Mouse (Mus musculus) hindbrain, postnatal 0 days (tissue): Measurements from ENCODE around the gene Gm20489. TPM values are rescaled to one million over a fixed set of nuclear protein-coding genes. Genes with fewer than 3 reads are reported as not detected.

Experiments used
- ATAC-seq: fragments of 200-750 bp; cut with Nextera tagmentation; 2 replicates; pipeline ENCODE4 v1.8.0; 2017; ENCODE audit warnings: mild to moderate bottlenecking, moderate TSS enrichment, moderate library complexity
- DNase-seq: peaks from one replicate; pipeline ENCODE4 v3.0.0-alpha.2; 2015; ENCODE audit warnings: low spot score
- H3K27ac ChIP-seq: fragments of 300-500 bp; sonication (generic); 2 replicates; pipeline ENCODE4 v1.5.1; 2014; ENCODE audit warnings: mild to moderate bottlenecking
- H3K27me3 ChIP-seq: fragments of 300-500 bp; sonication (generic); 2 replicates; pipeline ENCODE4 v1.6.1; 2014; ENCODE audit warnings: low read length, mixed read lengths; ENCODE audit not compliant: insufficient read depth
- H3K36me3 ChIP-seq: fragments of 300-500 bp; sonication (generic); 2 replicates; pipeline ENCODE4 v1.6.1; 2014; ENCODE audit warnings: low read length, mixed read lengths; ENCODE audit not compliant: insufficient read depth
- H3K4me1 ChIP-seq: fragments of 300-500 bp; sonication (generic); 2 replicates; pipeline ENCODE4 v1.6.1; 2014; ENCODE audit warnings: antibody characterized with exemption, low read length, mixed read lengths; ENCODE audit not compliant: insufficient read depth
- H3K4me2 ChIP-seq: fragments of 300-500 bp; sonication (generic); 2 replicates; pipeline ENCODE4 v1.6.1; 2014; ENCODE audit warnings: low read depth, mild to moderate bottlenecking, low read length, moderate library complexity, mixed read lengths
- H3K4me3 ChIP-seq: fragments of 300-500 bp; sonication (generic); 2 replicates; pipeline ENCODE4 v1.5.1; 2014; ENCODE audit warnings: low read length
- H3K9ac ChIP-seq: fragments of 300-500 bp; sonication (generic); replicated peaks from 2 replicates; pipeline ENCODE4 v1.6.1; 2014; ENCODE audit warnings: mild to moderate bottlenecking, low read length, moderate library complexity, mixed read lengths
- H3K9me3 ChIP-seq: fragments of 300-500 bp; sonication (generic); 2 replicates; pipeline ENCODE4 v1.6.1; 2016; ENCODE audit warnings: low read length, mixed read lengths
- CTCF ChIP-seq: IDR thresholded peaks from 2 replicates; pipeline ENCODE4 v1.5.1; 2016; ENCODE audit warnings: antibody characterized with exemption, control low read depth, low read depth
- WGBS: fragments of 180-500 bp; shearing (Covaris S2); extraction: QIAGEN DNeasy Blood & Tissue Kit; methylation state at CpG from one replicate; pipeline ENCODE4 v1.1.7; 2014; 5-methylcytosine and 5-hydroxymethylcytosine counted together
- polyA plus RNA-seq: library from polyadenylated mRNA; unstranded; fragments of >200 nt; fragmentation: Nextera tagmentation; extraction: Ambion mirVana; gene quantifications from 2 replicates; pipeline ENCODE4 v1.2.1, GENCODE M21; 2015
- total RNA-seq: library from RNA; depleted of rRNA; stranded (reverse); fragments of >200 nt; gene quantifications from 2 replicates; pipeline ENCODE4 v1.2.3, GENCODE M21; 2014

The Gm20489 gene
- total and polyA plus RNA-seq, 2 experiments from 2014 or later: not detected

DNA sequence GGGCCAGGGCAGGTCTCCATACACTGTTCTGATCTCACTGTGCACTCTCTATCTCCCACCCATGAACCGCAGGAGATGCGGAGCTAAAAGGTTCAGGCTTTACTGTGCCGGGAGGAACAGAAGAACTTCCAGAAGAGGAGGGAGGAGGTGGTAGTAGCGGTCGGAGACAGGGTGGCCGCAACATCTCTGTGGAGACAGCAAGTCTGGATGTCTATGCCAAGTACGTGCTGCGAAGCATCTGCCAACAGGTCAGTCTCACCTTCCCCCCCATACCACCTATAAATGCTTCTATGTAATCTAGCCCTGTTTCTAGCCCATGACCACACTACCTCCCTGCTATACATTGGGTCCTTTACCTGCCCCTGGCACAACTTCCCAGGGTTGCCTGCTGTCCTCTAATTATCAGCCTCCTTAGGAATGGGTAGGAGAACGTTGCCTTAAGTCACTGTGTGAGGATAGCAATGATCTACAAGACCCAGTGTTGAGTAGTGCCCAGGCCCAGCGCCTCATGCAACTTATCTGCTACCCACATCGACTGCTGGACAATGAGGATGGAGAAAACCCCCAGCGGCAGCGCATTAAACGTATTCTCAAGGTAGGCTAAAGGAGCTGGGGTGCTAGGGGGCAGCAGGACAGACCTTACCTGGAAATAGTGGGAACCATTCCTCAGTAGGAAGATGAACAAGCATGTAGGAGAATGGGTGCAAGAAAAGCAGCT, 17.3 kb upstream of the Gm20489 start:
- Histone ChIP-seq H3K9me3 (no peaks in the 10 kb centered on the region), H3K27me3 (no peaks in the 10 kb centered on the region), H3K36me3 (peaks cover 17% of the 10 kb centered on the region; the same call in 1 of the 2 replicates), H3K4me2 (no peak overlapping the region), H3K4me3 (no peak overlapping the region), H3K27ac (no peak overlapping the region), H3K9ac (no peak overlapping the region), H3K4me1 (no peaks in the 10 kb centered on the region)
- DNase-seq (no peak), ATAC-seq (no peak)
- 91% methylated on average over 14 of the region's 14 CpGs for WGBS
- no peak for TF ChIP-seq CTCF

DNA sequence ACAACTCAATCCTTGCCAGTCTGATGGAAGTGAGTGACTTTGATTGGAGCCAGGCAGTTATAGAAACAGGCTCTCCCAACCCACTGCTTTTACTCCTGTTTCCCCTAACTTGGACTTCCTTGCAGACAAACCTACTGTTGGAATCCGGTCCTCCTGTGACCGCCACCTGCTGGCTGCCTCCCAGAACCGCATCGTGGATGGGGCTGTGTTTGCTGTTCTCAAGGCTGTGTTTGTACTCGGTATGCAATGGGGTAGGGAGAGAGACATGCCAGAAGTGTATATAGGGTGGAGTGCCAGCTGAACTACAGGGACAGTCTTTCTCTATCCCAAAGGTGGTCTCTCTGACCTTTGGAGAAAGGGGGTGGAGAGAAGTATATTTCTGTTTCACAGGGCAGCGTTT, 16.7 kb upstream of the Gm20489 start:
- no peaks in the 10 kb centered on the region for H3K4me1 ChIP-seq
- DNase-seq (peak; percentile 64), ATAC-seq (peak; percentile 49; the same call in 1 of the 2 replicates)
- H3K36me3 ChIP-seq: peaks cover 16% of the 10 kb centered on the region; the same call in 1 of the 2 replicates
- no peak overlapping the region for H3K4me3 ChIP-seq
- H3K9me3 ChIP-seq: no peaks in the 10 kb centered on the region
- H3K4me2 ChIP-seq: no peak overlapping the region
- peak; percentile 79 for TF ChIP-seq CTCF
- H3K9ac ChIP-seq: no peak overlapping the region
- WGBS: 25% methylated on average over 6 of the region's 6 CpGs
- no peak overlapping the region for H3K27ac ChIP-seq
- H3K27me3 ChIP-seq: no peaks in the 10 kb centered on the region

DNA sequence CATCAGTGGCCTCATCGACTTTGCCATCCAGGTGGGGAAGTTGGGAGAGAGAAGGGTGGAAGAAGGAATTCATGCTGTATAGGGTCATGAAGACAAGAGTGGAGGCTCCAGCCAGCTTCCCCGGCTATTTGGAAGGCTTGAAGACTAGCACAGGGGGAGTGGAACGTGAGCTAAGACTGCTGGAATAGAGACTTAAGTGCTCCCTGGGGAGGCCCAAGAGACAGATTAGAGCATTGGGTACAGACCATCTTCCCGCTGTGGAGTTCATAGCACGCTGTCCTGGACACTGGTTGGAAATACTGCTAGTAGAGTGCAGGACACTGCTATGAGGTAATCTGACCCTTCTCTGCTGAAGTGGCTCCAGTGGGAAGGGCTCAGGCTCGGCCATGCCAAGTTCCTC, 14.0 kb upstream of the Gm20489 start:
- Histone ChIP-seq H3K4me3 (no peak overlapping the region), H3K9me3 (no peaks in the 10 kb centered on the region), H3K4me1 (no peaks in the 10 kb centered on the region), H3K27me3 (no peaks in the 10 kb centered on the region), H3K36me3 (peaks cover 8% of the 10 kb centered on the region; the same call in 1 of the 2 replicates), H3K27ac (no peak overlapping the region), H3K9ac (no peak overlapping the region), H3K4me2 (no peak overlapping the region)
- DNase-seq: no peak
- no peak for ATAC-seq
- 74% methylated on average over 6 of the region's 6 CpGs for WGBS
- TF ChIP-seq CTCF: no peak

DNA sequence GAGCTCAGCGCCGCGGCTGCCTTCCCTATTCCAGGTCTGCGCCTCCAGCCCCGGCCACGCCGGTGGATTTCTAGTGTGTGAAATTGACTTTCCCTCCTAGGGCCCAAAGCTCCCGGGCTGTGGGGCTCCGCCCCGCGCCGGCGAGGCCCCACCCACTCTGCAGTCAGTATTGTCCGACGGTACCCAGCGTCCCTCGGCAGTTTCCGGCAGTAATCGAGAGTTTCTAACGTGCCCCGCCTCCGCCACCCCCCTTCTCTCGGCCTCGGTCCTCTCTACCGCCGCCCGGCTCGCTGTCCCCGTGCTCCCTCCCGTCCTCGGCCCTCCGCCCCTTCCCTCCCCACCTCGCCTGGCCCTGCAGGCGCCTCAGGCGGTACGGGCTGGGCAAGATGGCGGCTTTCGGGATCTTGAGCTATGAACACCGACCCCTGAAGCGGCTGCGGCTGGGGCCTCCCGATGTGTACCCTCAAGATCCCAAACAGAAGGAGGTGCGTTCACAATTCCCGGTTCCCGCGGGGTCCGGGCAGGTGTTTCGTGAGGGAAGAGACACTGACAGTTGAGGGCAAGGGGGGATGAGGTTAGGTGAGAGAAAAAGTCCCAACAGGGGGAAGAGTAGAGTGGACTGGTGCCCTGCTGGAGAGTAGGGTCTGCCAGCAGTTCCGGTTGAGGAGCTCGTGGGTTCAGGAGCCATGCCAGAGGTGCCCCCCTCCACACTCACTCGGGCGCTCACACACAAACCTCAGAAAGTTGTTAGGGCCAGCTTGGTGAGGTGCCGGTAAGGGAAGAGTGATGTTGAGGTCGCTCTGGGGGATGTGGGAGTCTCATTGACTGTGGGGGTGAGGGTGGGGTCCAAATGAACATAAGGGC, 5.3 kb upstream of the Gm20489 start, which contains the start of gene Med12:
Gene Med12, plus strand, starts transcription at position 156 of the 864 bp plus-strand sequence.
- no peaks in the 10 kb centered on the region for H3K27me3 ChIP-seq
- no peaks in the 10 kb centered on the region for H3K4me1 ChIP-seq
- no peaks in the 10 kb centered on the region for H3K36me3 ChIP-seq
- H3K27ac ChIP-seq: peak within 1 kb of the TSS; percentile 73
- H3K4me3 ChIP-seq: peak within 1 kb of the TSS; percentile 49
- H3K9ac ChIP-seq: peak within 1 kb of the TSS; percentile 62
- ATAC-seq (peak; percentile 98), DNase-seq (peak; percentile 90)
- H3K4me2 ChIP-seq: peak within 1 kb of the TSS; percentile 59
- no peak for TF ChIP-seq CTCF
- WGBS: 25% methylated on average over 54 of the region's 54 CpGs
- no peaks in the 10 kb centered on the region for H3K9me3 ChIP-seq

DNA sequence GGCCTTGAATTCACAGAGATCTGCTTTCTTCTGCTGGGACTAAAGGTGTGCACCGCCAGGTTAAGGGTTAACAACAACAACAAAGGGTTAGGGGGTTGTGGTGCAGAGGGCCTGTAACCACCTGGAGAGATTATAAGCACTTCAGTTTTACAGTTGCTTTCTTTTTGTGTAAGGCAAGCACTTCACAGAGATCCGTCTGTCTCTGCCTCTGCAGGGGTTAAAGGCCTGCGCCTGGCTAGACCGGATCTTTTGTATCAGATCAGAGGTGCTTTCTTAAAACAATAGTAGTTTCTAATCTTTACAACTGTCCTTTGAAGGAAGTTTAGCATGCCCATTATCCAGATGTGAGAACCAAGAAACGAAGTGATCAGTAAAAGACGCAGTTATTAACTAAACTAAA, 4.6 kb upstream of the Gm20489 start:
- peak overlapping the region; percentile 62 for H3K9ac ChIP-seq
- TF ChIP-seq CTCF: no peak
- ATAC-seq (no peak), DNase-seq (no peak)
- H3K4me2 ChIP-seq: peak overlapping the region; percentile 59
- no peaks in the 10 kb centered on the region for H3K36me3 ChIP-seq
- H3K27me3 ChIP-seq: no peaks in the 10 kb centered on the region
- H3K4me3 ChIP-seq: peak overlapping the region; percentile 49
- H3K27ac ChIP-seq: peak overlapping the region; percentile 73; the same call in 1 of the 2 replicates
- 31% methylated on average over 6 of the region's 6 CpGs for WGBS
- no peaks in the 10 kb centered on the region for H3K9me3 ChIP-seq
- H3K4me1 ChIP-seq: no peaks in the 10 kb centered on the region

DNA sequence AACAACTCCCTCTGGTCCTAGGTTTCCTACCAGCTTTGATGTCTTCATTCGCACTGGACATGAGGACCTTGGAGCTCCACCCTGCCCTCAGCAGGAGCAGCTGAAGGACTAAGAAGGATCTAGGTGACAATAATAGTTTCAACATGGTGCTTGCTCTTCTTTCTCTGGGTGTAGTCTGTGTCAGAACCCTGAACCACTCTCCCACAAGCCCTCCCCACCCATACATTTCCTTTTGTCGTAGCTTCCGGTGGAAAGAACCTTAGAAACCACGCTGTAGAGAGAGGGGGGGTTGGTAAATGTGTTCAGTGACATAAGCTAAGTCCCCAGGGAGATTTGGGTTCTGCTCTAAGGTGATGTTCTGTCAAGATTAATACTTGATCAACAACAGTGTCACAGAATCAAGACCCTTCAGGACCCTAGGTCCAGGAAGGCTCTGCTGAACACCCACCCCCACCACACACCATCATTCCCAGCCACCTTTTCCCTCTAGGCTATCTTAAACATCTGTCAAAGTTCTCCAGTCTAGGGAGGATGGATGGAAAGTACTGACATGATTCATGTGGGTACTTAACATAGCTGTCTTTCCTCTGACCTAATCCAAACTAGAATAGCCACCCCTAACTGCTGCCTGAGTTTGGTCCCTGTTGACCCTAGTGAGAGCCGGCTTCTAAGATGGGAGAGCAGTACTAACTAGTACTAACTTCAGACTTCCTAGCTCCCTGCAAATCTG, 633 bp downstream of the Gm20489 start, which contains the start of gene Il2rg:
Gene Il2rg, minus strand, starts transcription at position 231 of the 730 bp plus-strand sequence.
- no peak within 1 kb of the TSS for H3K4me2 ChIP-seq
- no peaks in the 10 kb centered on the region for H3K4me1 ChIP-seq
- no peak for TF ChIP-seq CTCF
- no peak within 1 kb of the TSS for H3K9ac ChIP-seq
- WGBS: 71% methylated on average over 5 of the region's 5 CpGs
- no peak for DNase-seq
- no peaks in the 10 kb centered on the region for H3K27me3 ChIP-seq
- ATAC-seq: no peak
- H3K27ac ChIP-seq: no peak within 1 kb of the TSS
- no peaks in the 10 kb centered on the region for H3K9me3 ChIP-seq
- no peaks in the 10 kb centered on the region for H3K36me3 ChIP-seq
- H3K4me3 ChIP-seq: no peak within 1 kb of the TSS
